Mouse (Mus musculus) cerebellum, postnatal 36 days (tissue): ENCODE data around the gene Atp1b1.

Source experiments
- DNase-seq, 2 experiments: peaks; one replicate each; pipeline ENCODE4 v3.0.0; 2021 to 2022; ENCODE audit warnings: mixed read lengths in 2 of 2

Gene Atp1b1

DNA sequence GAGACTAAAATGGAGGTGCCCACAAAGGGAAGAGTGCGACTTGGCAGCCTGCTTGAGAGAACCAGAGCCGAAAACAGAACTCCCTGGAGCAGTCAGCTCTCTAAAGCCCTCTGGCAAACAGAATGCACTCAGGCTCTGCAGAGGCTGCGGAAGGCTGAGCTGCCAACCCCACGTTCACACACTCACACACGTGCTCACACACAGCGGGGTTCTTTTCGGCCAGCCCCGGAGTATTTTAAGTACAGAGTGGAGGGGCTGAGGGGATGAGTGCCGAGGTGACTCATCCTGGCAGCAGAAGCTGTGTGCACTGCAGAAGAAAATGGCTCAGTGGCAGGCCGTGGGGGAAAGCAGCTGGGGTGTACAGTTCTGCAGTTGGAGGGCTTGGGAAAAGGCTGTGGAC is 3.6 kb upstream of the Atp1b1 start:
- peak; percentile 81 to 82 for DNase-seq

DNA sequence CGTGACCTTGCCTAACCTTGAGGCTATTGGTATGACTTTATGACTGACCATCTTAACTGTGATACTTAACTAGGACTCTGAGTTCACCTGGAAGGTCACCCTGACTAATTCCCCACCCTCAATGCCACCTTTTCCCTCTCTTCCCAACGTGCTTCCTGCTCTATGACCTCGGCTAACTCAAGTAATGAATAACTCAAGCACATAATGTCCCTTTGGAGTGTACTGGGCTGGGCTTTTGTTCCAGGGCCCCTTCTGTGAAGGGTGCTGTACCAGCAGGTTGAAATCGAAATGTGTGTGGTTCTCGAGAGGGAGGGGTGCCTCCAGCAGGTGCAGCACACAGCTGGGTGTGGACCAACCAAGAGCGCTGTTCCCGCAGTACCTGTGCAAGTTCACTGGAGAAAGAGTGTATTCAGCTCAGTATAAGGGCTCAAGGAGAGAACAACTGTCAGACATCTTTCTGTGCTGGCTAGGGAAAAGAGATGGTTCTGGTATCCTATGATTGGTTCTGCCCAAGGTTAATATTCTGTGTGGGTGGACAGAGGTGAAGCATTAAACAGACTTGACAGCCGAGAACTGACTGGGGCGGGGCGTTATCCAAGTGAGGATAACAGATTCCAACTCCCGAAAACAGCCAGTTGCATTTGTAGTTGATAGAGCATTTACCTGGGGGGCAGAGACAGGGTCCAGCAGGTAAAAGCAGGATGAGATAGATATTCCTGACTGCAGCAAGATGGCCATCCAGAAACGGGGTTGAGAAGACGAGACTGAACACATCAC is 3.0 kb upstream of the Atp1b1 start:
- DNase-seq = no peak

DNA sequence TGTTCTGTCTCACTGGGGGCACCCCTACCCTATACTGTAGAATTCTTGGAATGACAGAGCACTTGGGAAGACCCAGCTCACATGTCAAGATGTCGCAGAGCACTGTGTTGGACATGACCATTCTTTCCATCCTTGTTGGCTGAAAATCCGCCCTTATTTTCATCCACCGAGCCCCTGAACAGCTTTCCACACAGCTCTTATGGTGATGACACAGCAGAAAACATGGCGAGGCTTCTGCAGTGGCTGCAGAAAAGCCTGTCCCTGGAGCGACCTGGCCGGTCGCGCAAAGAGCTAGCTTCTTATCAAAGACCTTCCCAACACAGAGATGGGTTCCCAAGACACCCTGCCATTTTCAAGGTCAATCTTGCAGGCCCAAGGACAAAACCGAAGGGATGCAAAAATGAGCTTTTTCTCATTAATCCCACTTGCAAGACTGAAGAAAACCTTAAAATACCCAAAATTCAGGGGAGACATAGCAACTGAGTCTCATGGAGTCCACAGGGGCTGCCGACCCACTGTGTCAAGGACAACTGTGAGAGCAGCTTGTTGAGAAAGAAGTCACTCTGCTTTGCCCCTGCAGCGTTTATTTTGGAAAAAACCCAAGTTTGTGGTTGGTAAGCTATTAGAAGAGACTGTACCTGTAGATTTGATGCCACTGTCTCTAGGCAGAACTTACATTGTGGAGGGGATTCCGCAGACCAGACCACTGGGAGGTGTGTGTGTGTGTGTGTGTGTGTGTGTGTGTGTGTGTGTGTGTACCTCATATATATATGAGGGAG is 1.2 kb upstream of the Atp1b1 start:
- no peak for DNase-seq

- DNase-seq = peak in 1 of 2 experiments; percentile 69
These were observed 481 bp upstream of the Atp1b1 start for GRCm38 (mm10) chr1:164458621-164459051.

GRCm38 (mm10) chr1:164457531-164458244 is 467 bp downstream of the Atp1b1 start:
- DNase-seq = peak in 1 of 2 experiments; percentile 79

DNA sequence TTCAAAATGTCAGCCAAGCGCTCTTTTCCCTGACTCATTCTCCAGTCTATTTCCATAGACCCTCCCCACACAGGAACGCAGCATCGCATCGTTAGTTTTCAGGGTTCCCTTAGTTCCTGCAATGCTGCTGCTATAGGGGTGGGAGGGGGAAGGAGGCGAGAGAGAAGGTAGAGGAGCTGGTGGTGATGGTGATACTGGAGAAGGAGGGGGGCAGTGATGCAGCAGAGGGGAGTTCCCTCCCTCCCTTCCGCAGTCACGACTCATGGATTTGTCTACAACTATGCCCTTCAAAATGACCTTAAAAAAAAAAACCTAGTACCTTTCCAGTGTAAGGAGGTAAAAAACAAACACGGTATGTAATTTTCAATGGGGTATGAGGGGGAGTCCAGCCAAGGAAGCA is 1.4 kb downstream of the Atp1b1 start:
- DNase-seq = peak; percentile 53 to 60

- peak; percentile 63 to 65 for DNase-seq
These were observed 2.1 kb downstream of the Atp1b1 start for GRCm38 (mm10) chr1:164456065-164456464.

GRCm38 (mm10) chr1:164455614-164456013 is 2.5 kb downstream of the Atp1b1 start:
- peak; percentile 63 to 71 for DNase-seq

GRCm38 (mm10) chr1:164454747-164455400 is 3.3 kb downstream of the Atp1b1 start:
- peak; percentile 64 to 70 for DNase-seq

- DNase-seq = no peak
These were observed 4.4 kb downstream of the Atp1b1 start for GRCm38 (mm10) chr1:164453739-164454138.

GRCm38 (mm10) chr1:164453146-164453545 is 5.0 kb downstream of the Atp1b1 start:
- DNase-seq = no peak

- DNase-seq = no peak
These were observed 5.6 kb downstream of the Atp1b1 start for GRCm38 (mm10) chr1:164452580-164452979.

DNA sequence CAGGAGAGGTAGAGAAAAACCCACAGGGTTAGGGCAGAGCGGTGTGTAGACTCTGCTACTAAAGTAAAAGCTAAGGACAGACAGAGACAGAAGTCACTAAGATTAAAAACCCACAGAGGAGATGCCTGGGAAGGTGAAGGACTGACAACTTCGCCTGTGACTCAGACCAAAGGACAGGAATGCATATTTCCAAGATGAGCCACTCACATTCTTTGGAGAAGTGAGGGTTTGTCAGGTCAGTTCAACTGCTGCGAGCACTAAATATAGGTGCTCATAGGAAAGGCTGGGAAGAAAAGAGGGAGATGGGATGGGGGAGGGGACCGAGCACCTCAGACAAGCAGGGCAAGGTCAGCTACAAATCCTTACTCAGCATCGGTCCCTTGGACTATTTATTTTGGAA is 6.8 kb downstream of the Atp1b1 start:
- no peak for DNase-seq

DNA sequence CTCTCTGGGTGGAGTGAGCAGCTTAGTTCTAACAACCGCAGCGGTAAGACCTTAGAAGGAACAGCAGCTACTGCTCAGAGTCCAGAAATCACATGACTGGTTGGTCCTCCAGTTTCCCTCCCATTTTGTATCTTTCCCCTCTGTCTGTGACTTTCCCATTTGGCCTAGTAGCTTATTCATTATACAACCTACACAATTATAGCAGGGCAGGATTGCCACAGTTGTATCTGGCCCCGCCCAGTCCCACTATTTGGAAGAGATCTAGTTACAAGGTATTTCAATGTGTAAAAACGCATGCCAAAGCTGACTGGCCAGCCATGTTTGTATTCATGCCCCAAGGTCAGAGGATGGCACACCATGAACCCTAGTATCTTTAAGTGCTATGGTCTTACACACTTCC is 7.5 kb downstream of the Atp1b1 start:
- no peak for DNase-seq

DNA sequence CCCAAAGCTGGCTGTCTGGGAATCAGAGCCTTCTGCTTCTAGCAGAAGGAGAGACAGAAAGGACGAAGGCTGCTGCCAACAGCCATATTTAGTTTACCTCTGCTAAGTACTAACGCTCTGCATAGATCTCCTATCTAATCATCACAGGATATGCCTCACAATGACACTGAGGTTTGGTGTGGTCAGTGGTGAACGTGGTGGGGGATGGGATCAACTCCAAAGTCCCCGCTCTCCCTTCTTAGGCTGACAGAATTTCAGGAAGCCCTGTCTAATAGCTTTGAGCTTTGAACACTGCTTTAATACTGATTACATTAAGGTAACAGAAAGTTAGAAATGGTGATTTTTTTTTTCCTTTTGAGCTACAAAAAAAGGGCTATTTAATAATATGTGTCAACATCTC is 7.9 kb downstream of the Atp1b1 start:
- DNase-seq = no peak

- no peak for DNase-seq
These were observed 8.5 kb downstream of the Atp1b1 start for GRCm38 (mm10) chr1:164449626-164450025.

DNA sequence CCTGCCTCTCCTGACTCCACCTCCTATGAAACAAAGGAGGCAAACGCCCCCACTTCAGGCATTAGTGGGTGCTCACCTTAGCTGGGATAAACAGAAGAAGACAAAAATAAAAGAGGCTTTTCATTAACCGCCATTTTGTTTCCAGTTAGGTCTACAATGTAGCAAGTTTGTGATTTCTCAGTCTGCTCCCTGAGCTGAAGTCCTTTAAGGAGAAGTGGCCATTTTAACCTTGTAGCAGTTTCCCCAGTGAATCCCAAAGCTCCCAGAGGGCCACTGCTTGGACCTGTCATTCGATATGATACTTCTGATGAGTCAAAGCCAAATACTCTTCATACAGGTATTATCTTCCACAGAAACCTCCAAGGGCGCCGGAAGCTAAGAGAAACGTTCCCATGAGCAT is 10.6 kb downstream of the Atp1b1 start:
- no peak for DNase-seq

GRCm38 (mm10) chr1:164446535-164446934 is 11.6 kb downstream of the Atp1b1 start:
- no peak for DNase-seq

DNA sequence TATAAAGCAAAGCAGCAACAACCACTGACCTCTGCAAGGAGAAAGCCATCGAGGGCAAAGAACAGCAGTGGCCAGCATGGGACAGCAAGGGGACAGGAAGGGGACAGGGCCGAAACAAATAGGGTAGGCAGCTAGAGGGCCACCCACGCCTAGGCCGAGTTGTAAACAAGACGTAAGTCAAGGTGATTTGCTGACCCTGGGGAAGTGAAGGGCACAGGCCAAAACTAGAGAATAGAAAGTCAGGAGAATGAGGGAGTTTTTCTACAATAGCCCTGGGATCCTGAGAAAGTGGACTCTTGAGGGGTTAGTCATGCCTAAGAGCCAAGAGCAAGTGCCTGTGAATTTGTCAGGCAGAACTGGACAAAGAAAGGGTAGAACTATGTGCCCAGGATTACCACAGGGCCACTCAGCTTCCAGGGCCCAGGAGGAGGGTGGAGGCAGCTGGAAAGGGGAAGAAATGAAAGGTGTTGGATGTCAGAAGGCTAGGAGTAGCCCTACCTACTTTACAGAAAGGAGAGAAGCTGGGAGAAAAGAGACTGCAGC is 12.5 kb downstream of the Atp1b1 start:
- no peak for DNase-seq

- DNase-seq = no peak
These were observed 16.7 kb downstream of the Atp1b1 start for GRCm38 (mm10) chr1:164441408-164441974.

- no peak for DNase-seq
These were observed 17.3 kb downstream of the Atp1b1 start for GRCm38 (mm10) chr1:164440708-164441407.

- no peak for DNase-seq
These were observed 17.9 kb downstream of the Atp1b1 start for GRCm38 (mm10) chr1:164440230-164440629.
